Mouse (Mus musculus) kidney, embryonic 15.5 days (tissue): ENCODE measurements around the gene Acod1. TPM values are rescaled to one million over a fixed set of nuclear protein-coding genes. Genes with fewer than 3 reads are reported as not detected.

Experiments used
- ATAC-seq: fragments of 200-750 bp; cut with Nextera tagmentation; replicated peaks from 2 replicates; pipeline ENCODE4 v1.8.0; 2017; ENCODE audit warnings: moderate TSS enrichment; ENCODE audit not compliant: low FRiP score
- H3K27ac ChIP-seq: fragments of 300-500 bp; sonication (generic); 2 replicates; pipeline ENCODE4 v1.5.1; 2015; ENCODE audit warnings: mild to moderate bottlenecking, inconsistent platforms
- H3K27me3 ChIP-seq: fragments of 300-500 bp; sonication (generic); 2 replicates; pipeline ENCODE4 v1.6.1; 2015; ENCODE audit warnings: inconsistent platforms
- H3K36me3 ChIP-seq: fragments of 300-500 bp; sonication (generic); 2 replicates; pipeline ENCODE4 v1.6.1; 2015; ENCODE audit warnings: inconsistent platforms
- H3K4me1 ChIP-seq: fragments of 300-500 bp; sonication (generic); 2 replicates; pipeline ENCODE4 v1.6.1; 2015; ENCODE audit warnings: inconsistent platforms
- H3K4me2 ChIP-seq: fragments of 300-500 bp; sonication (generic); 2 replicates; pipeline ENCODE4 v1.6.1; 2015; ENCODE audit warnings: moderate library complexity, mild to moderate bottlenecking, inconsistent platforms
- H3K4me3 ChIP-seq: fragments of 300-500 bp; sonication (generic); replicated peaks from 2 replicates; pipeline ENCODE4 v1.5.1; 2015; ENCODE audit warnings: mild to moderate bottlenecking, inconsistent platforms
- H3K9ac ChIP-seq: fragments of 300-500 bp; sonication (generic); 2 replicates; pipeline ENCODE4 v1.6.1; 2015; ENCODE audit warnings: mild to moderate bottlenecking, inconsistent platforms
- H3K9me3 ChIP-seq: fragments of 300-500 bp; sonication (generic); replicated peaks from 2 replicates; pipeline ENCODE4 v1.6.1; 2016; ENCODE audit warnings: inconsistent platforms
- WGBS: fragments of 180-500 bp; shearing (Covaris S2); methylation state at CpG from one replicate; pipeline ENCODE4 v1.1.7; 2015; ENCODE audit warnings: mixed read lengths; 5-methylcytosine and 5-hydroxymethylcytosine counted together
- polyA plus RNA-seq: library from polyadenylated mRNA; unstranded; fragments of >200 nt; fragmentation: Nextera tagmentation; extraction: Ambion mirVana; gene quantifications from 2 replicates; pipeline ENCODE4 v1.2.1, GENCODE M21; 2015

Gene Acod1
- polyA plus RNA-seq, 1 experiment from 2014 or later = not detected

DNA sequence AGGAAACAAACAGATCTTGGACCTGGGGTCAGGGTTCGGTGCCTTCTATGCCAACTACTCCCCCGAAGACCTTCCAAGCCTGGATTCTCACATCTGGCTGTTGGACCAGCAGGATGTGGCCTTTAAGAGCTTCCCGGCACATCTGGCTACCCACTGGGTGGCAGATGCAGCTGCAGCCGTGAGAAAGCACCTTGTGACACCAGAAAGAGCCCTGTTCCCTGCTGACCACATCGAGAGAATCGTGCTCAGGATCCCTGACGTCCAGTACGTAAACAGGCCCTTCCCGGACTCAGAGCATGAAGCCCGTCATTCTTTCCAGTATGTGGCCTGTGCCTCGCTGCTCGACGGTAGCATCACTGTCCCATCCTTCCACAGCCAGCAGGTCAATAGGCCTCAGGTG lies 8.0 kb downstream of the Acod1 start:
- H3K36me3 ChIP-seq = no peaks in the 10 kb centered on the region
- no peak overlapping the region for H3K4me2 ChIP-seq
- no peak for ATAC-seq
- H3K9me3 ChIP-seq = no peaks in the 10 kb centered on the region
- H3K4me1 ChIP-seq = no peaks in the 10 kb centered on the region
- 85% methylated on average over 13 of the region's 13 CpGs for WGBS
- H3K4me3 ChIP-seq = no peak overlapping the region
- H3K27ac ChIP-seq = no peak overlapping the region
- H3K9ac ChIP-seq = no peak overlapping the region
- no peaks in the 10 kb centered on the region for H3K27me3 ChIP-seq

DNA sequence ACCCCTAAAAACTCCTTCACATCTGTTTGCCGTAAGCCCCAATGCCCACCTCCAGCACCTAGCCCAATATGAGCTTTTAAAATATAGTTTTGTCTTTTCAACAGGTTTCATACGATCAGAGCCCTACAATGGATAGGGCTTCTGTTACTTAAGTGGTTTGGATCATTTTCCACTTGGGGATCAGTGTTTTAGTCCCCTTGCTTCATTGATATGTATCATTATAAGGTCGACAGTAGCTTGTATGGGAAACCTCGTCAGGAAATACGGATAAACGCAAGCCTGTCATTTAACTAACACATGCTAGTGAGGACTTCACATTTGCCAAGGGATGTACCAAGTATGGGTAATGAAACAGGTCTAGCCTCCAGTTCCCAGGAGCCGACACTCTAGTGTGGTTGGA lies 9.8 kb downstream of the Acod1 start:
- ATAC-seq = no peak
- 87% methylated on average over 7 of the region's 7 CpGs for WGBS
- H3K9me3 ChIP-seq = no peaks in the 10 kb centered on the region
- no peak overlapping the region for H3K9ac ChIP-seq
- H3K4me3 ChIP-seq = no peak overlapping the region
- no peaks in the 10 kb centered on the region for H3K36me3 ChIP-seq
- no peak overlapping the region for H3K4me2 ChIP-seq
- H3K4me1 ChIP-seq = no peaks in the 10 kb centered on the region
- no peaks in the 10 kb centered on the region for H3K27me3 ChIP-seq
- H3K27ac ChIP-seq = no peak overlapping the region

DNA sequence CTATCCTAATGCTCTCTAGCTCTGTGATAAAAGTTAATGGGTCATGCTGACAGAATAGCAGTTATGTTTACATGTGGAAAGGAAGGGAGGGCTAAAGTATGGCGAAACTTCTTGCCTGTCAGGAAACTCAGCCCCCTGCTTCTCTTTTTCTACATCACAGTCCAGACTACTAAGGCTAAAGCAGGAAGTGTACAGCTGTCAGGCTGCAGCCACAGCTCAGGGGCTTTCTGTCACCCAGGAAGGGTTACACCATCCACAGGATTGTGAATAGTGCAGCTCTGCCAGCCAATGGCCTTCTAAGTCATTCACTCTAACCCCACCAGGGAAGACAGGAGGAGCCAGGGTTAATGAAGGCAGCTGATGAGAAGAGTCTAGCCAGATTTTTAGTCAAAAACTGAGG lies 12.2 kb downstream of the Acod1 start:
- Histone ChIP-seq H3K27ac (no peak overlapping the region), H3K27me3 (no peaks in the 10 kb centered on the region)
- 21% methylated on average over 1 of the region's 1 CpGs for WGBS

DNA sequence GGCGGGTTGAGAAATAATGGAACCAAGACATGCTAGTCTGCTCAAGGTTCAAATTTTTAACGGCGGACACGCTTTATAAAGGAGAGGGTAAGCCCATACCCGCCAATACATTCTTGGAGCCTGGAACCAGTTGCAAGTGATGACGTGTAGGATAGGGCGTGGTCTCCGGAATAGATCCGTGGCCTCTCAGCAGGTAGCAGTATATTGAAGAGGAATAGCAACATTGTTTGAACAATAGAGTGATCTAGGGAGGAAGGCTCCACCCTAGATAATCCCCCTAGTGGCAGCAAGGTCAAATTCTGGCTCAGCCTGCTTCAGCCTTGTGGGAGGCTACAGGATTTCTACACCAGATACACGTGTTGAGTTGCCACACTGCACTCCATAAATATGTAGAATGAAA lies 12.7 kb downstream of the Acod1 start:
- no peaks in the 10 kb centered on the region for H3K36me3 ChIP-seq
- no peak for ATAC-seq
- H3K4me2 ChIP-seq = no peak overlapping the region
- no peak overlapping the region for H3K4me3 ChIP-seq
- no peaks in the 10 kb centered on the region for H3K27me3 ChIP-seq
- WGBS = 84% methylated on average over 10 of the region's 10 CpGs
- no peak overlapping the region for H3K9ac ChIP-seq
- H3K4me1 ChIP-seq = no peaks in the 10 kb centered on the region
- no peaks in the 10 kb centered on the region for H3K9me3 ChIP-seq
- H3K27ac ChIP-seq = no peak overlapping the region

More for the DNA sequence above, 12.2 kb downstream of the Acod1 start:
- Histone ChIP-seq H3K9ac (no peak overlapping the region), H3K9me3 (no peaks in the 10 kb centered on the region), H3K36me3 (no peaks in the 10 kb centered on the region), H3K4me3 (no peak overlapping the region), H3K4me2 (no peak overlapping the region), H3K4me1 (no peaks in the 10 kb centered on the region)
- no peak for ATAC-seq

DNA sequence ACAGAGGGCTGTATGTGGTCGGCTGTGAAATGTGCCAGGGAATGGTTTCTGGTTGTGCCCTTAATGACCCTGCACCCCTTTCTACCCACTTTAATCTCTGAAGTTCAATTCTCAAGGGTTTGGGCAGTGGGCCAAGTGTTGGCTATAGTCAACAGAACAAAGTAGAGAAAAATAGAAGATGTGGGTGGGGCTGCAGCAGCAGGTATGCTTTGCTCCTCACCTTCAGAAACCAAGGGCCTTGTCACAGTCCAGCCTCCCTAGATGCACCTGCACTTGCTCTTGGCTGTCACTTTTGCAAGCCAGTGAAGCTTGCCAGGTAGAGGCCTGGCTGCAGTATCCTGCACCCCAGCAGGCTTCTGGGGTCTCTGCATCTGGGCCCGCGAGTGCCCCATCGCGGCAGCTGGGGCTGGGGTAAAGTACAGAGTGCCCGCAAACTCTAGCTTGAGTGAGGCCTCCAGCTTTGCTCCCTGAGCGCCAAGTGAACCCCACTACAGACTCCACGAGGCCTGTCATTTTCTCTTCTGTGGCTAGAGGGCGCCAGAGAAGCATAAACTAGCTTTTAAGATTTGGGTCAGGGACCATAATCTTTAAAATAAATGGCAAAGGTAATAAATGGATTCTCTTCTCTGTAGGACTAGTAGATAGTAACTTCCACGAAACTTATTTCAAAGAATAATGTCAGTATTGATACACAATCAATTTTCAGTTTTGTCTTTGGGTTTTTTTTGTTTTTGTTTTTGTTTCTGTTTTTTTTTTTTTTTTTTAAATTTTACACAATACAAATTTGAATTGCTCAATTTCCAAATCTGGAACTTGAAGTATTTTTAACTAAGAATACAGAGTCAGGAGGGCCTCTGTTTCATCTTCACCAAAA lies 18.8 kb downstream of the Acod1 start:
- WGBS = 11% methylated on average over 10 of the region's 10 CpGs
- no peak overlapping the region for H3K9ac ChIP-seq
- no peaks in the 10 kb centered on the region for H3K36me3 ChIP-seq
- no peak overlapping the region for H3K4me3 ChIP-seq
- H3K9me3 ChIP-seq = no peaks in the 10 kb centered on the region
- H3K4me2 ChIP-seq = no peak overlapping the region
- H3K27ac ChIP-seq = no peak overlapping the region
- no peaks in the 10 kb centered on the region for H3K27me3 ChIP-seq
- no peak for ATAC-seq
- peaks cover 7% of the 10 kb centered on the region for H3K4me1 ChIP-seq

DNA sequence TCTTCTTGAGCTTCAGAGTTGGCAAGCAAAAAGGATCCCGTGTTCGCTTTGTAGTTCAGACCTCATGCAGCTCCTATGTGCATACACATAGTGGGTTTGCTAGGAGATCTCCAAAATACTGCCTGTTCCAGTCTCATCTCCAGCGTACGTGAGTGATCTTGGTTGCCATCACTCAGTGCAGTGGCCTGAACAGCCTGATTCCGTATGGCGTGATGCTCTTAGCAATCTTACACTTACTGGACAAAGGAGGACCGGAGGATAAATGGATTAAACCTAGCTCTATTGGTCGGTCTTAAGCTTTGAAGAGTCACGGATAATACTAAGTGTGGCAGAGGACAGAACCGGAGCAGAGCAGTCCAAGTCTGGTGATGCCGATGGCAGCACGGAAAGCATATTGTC lies 22.7 kb downstream of the Acod1 start:
- Histone ChIP-seq H3K9me3 (no peaks in the 10 kb centered on the region), H3K9ac (peak overlapping the region; percentile 71), H3K4me1 (peaks cover 13% of the 10 kb centered on the region), H3K27ac (peak overlapping the region; percentile 94), H3K4me2 (peak overlapping the region; percentile 85), H3K4me3 (peak overlapping the region; percentile 86), H3K27me3 (no peaks in the 10 kb centered on the region), H3K36me3 (peaks cover 22% of the 10 kb centered on the region)
- no peak; the same call in 1 of the 2 replicates for ATAC-seq
- 19% methylated on average over 12 of the region's 12 CpGs for WGBS

DNA sequence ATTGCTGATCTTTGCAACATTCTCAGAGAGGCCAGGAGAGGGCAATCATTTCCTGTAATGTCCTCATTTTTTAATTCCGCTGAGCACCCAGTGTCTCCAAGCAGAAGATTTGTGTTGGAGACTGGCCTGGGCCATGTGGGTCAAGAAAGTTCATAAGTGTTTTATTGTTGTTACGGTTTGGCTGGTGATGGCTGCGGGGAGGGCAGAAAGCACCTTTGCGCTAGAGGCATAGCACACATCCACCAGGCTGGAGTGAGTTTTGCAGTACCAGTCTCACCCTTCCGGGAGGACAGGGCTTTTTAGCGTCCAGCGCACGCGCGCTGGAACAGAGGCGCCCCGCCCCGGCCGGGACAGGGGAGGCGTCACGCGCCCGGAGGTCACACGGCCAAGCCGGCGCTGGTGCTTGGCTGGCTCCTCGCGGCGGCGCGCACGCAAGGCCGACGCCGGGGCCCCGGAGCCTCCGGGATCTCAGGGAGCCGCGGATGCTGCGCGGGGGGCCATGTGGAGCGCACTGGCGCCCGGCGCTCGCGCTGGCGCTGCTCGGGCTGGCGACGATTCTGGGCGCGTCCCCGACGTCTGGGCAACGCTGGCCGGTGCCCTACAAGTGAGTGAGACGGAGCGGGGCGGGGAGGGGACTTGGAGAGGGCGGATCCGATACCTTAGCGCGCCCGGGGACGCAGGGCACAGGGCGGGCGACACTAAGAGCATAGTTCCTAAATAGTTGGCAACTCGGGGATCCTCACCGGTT lies 23.3 kb downstream of the Acod1 start, which contains the start of gene Cln5:
TSS of gene Cln5 (plus strand) at position 353 of the 748 bp plus-strand sequence.
- Histone ChIP-seq H3K9ac (peak within 1 kb of the TSS; percentile 71), H3K27ac (peak within 1 kb of the TSS; percentile 94), H3K4me1 (peaks cover 13% of the 10 kb centered on the region), H3K4me2 (peak within 1 kb of the TSS; percentile 85), H3K9me3 (no peaks in the 10 kb centered on the region), H3K27me3 (no peaks in the 10 kb centered on the region), H3K4me3 (peak within 1 kb of the TSS; percentile 86), H3K36me3 (peaks cover 28% of the 10 kb centered on the region)
- WGBS = under 1% methylated on average over 61 of the region's 65 CpGs
- ATAC-seq = peak; percentile 99

DNA sequence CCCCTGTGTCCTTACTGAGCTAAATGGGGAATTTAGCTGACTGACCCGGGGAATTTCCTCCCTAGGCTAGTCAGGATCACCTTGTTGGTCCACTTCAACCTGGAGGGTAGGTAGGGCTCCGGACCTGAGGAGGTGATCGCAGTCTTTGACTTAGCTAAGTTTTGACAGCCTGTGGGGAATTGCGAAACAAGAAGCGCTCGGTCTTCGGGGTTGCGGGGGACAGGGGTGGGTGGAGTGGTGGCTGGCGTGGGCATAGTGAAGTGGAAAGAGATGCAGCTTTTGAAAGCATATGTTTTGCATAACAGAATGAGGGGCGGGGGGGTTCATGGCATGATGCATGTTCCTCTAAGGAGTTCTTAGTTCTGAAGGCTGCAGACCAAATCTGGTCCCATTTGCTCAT lies 24.0 kb downstream of the Acod1 start:
- Histone ChIP-seq H3K9ac (peak overlapping the region; percentile 71), H3K9me3 (no peaks in the 10 kb centered on the region), H3K36me3 (peaks cover 35% of the 10 kb centered on the region), H3K27me3 (no peaks in the 10 kb centered on the region), H3K4me3 (peak overlapping the region; percentile 86), H3K27ac (peak overlapping the region; percentile 94), H3K4me1 (peaks cover 11% of the 10 kb centered on the region), H3K4me2 (peak overlapping the region; percentile 85)
- no peak for ATAC-seq
- WGBS = 3% methylated on average over 10 of the region's 10 CpGs

DNA sequence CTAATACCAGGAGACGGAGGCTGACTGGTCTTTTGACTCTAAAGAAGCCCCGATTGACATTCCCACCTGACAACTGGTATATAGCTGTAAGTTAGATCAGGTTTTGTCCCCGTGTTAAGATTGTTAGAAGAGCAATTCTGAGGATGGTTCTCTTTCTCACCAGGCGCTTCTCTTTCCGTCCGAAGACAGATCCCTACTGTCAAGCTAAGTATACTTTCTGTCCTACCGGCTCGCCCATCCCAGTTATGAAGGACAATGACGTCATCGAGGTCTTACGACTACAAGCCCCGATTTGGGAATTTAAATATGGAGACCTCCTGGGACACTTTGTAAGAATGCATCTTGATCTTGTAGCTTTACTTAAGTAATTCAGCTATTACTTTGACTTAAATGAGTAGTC lies 24.7 kb downstream of the Acod1 start:
- Histone ChIP-seq H3K4me3 (no peak overlapping the region), H3K27ac (no peak overlapping the region), H3K9ac (no peak overlapping the region), H3K4me1 (peaks cover 11% of the 10 kb centered on the region), H3K9me3 (no peaks in the 10 kb centered on the region), H3K36me3 (peaks cover 42% of the 10 kb centered on the region), H3K4me2 (no peak overlapping the region), H3K27me3 (no peaks in the 10 kb centered on the region)
- WGBS = 92% methylated on average over 12 of the region's 12 CpGs
- ATAC-seq = no peak

DNA sequence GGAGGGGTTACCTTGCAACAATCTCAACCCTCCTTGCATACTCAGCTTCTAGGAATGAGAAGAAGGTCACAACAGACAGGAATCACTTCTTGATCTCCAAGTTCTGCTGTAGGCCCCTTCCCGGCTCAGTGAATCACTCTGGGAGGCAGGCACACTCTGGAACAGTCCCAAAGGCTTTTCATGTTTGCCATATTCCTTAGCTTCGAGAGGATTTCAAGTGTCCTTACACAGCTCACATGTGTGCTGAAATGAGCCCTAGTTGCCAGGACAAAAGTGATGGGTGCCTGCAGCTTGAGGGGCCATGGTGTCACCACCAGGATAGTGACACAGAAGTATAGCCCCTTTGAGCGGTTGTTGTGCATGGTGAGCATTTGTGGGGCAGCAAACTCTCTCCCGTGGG lies 26.0 kb downstream of the Acod1 start:
- Histone ChIP-seq H3K4me1 (peaks cover 11% of the 10 kb centered on the region), H3K4me3 (no peak overlapping the region), H3K27me3 (no peaks in the 10 kb centered on the region), H3K9me3 (no peaks in the 10 kb centered on the region), H3K4me2 (no peak overlapping the region), H3K27ac (no peak overlapping the region), H3K36me3 (peaks cover 54% of the 10 kb centered on the region), H3K9ac (no peak overlapping the region)
- 90% methylated on average over 4 of the region's 4 CpGs for WGBS
- no peak for ATAC-seq

DNA sequence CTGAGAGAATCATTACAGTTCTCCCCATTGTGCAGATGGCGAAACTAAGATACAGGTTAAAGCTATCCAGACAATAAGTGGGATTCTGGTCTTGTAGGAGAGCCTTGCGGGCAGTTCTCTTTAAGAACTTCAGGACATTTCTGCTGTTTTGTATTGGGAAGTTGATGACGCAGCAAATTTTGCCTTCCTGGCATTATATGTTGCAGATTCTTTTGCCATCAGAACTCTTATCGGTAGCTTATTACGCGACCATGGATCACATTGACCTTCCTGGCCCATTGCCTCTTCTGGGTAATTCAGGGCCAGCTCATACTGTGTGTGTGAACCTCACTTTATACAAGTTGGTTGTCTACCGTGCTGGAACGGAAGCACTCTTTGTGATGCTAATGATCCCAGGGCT lies 27.0 kb downstream of the Acod1 start:
- Histone ChIP-seq H3K36me3 (peaks cover 63% of the 10 kb centered on the region), H3K27me3 (no peaks in the 10 kb centered on the region), H3K4me1 (peaks cover 11% of the 10 kb centered on the region), H3K9ac (no peak overlapping the region), H3K27ac (no peak overlapping the region), H3K4me2 (no peak overlapping the region), H3K4me3 (no peak overlapping the region), H3K9me3 (no peaks in the 10 kb centered on the region)
- ATAC-seq = no peak
- 98% methylated on average over 8 of the region's 8 CpGs for WGBS

DNA sequence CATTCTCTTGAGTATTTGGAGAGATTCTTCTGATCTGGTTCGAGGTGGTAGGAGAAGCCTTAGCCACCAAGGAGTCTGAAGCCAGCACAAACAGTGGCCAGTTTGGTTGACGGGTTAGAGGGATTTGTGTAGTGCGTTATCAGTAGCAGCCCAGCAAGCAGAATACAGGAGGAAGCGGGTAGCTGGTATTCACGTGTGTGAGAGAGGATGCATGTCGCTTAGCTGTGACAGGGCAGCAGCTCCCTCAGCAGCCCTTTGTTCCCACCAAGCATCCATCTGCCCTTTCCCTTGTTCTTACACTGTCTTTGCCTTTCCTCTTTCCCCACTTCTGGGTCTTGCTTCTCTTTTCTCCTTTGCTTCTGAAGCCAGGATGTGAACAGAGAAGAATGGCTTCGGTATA lies 28.4 kb downstream of the Acod1 start:
- Histone ChIP-seq H3K36me3 (peaks cover 74% of the 10 kb centered on the region), H3K4me1 (peaks cover 6% of the 10 kb centered on the region), H3K27ac (no peak overlapping the region), H3K9me3 (no peaks in the 10 kb centered on the region), H3K27me3 (no peaks in the 10 kb centered on the region), H3K4me3 (no peak overlapping the region), H3K4me2 (no peak overlapping the region), H3K9ac (no peak overlapping the region)
- 89% methylated on average over 7 of the region's 7 CpGs for WGBS
- no peak for ATAC-seq
